In the genomic region with DNA sequence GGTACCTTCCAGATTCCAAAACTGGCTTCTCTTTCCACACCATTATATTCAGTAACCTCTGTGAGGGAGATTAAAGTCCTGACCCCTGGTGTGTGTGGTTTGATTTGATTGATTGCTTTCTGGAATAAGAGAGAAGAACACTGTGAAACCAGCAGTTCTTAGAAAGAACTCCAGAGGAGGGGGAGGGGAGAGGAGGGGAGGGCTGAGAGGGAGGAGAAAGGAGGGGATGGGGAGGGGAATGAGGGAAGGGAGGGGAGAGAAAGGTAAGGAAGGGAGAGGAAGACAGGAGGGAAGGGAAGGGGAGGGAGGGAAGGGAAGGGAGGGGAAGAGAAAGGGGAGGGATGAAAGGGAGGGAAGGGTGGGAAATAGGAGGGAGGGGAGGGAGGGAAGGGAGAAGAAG, we compare ENCODE assay signal across 20 mouse cellular contexts. TPM values are rescaled to one million over a fixed set of nuclear protein-coding genes. Genes with fewer than 3 reads are reported as not detected.
DNase-seq lines count a peak whose midpoint lies in the region; ATAC-seq and TF ChIP-seq lines count a peak whose summit lies in the region.
"Had no signal": no experiment of that assay in that cellular context is flagged by ENCODE, and none has a peak within 500 bp of the region (broad histone marks: within the 10 kb centered on the region; RNA-seq: fewer than 3 reads in every experiment).

No protein-coding gene starts in this region.

- H3K4me1 ChIP-seq in hindbrain, embryonic 11.5 days (replicated peaks; ENCODE audit: control insufficient read depth, insufficient read depth, low read length) = peaks cover 4% of the 10 kb centered on the region; the same call in 1 of the 2 replicates
- peaks cover 20% of the 10 kb centered on the region for H3K4me1 ChIP-seq in hindbrain, embryonic 10.5 days (replicated peaks)
- H3K4me1 ChIP-seq in ES-E14 (ENCODE audit: control insufficient read depth in 2 of 2, insufficient read depth in 2 of 2, low read length in 2 of 2, poor library complexity in 1 of 2) = peaks cover 11 to 14% of the 10 kb centered on the region in 2 experiments; a peak in 3 of 4 replicates
- H3K4me1 ChIP-seq: embryonic facial prominence, embryonic 10.5 days had no signal

- H3K9ac ChIP-seq in hindbrain, embryonic 11.5 days (ENCODE audit: low read depth, low read length) = no peak overlapping the region
- no peak overlapping the region for H3K9ac ChIP-seq in ES-E14 (ENCODE audit: insufficient read depth, low read depth, low read length, poor library complexity, severe bottlenecking)
- H3K9ac ChIP-seq: hindbrain, embryonic 14.5 days; intestine, embryonic 15.5 days had no signal

- peak; percentile 32 for DNase-seq in hindbrain, embryonic 11.5 days (ENCODE audit: low spot score)
- no peak for DNase-seq in hindbrain, embryonic 10.5 days (ENCODE audit: low spot score)
- peak; percentile 56 for DNase-seq in ES-E14 (ENCODE audit: low read depth, low spot score)
- peak; percentile 12 for DNase-seq in brain, embryonic 14.5 days (ENCODE audit: low read depth)
- no peak for DNase-seq in layer of hippocampus, adult 8-10 months (ENCODE audit: low spot score in 2 of 2)
- no peak for DNase-seq in retina, embryonic 14.5 days (ENCODE audit: low spot score)
- no peak for DNase-seq in adrenal gland, adult (ENCODE audit: inconsistent age in 2 of 2, low spot score in 1 of 2)
- DNase-seq: adrenal gland, postnatal 10 days; cerebellum, adult 18-20 months; cerebellum, postnatal 10 days; gastrocnemius, postnatal 36 days; heart, adult 11 months; heart, postnatal 10 days; heart, postnatal 4 days; kidney, adult 18-20 months had no signal

- no peak overlapping the region for H3K4me3 ChIP-seq in hindbrain, embryonic 11.5 days (ENCODE audit: low read depth, low read length)
- H3K4me3 ChIP-seq in hindbrain, embryonic 10.5 days = no peak overlapping the region
- H3K4me3 ChIP-seq in ES-E14 (ENCODE audit: insufficient read depth in 1 of 2, low read depth in 1 of 2, low read length in 2 of 2, poor library complexity in 1 of 2, severe bottlenecking in 1 of 2) = no peak overlapping the region; a peak in 1 of 4 replicates
- H3K4me3 ChIP-seq: embryonic facial prominence, embryonic 10.5 days; intestine, embryonic 15.5 days had no signal

- H3K27me3 ChIP-seq in hindbrain, embryonic 11.5 days (ENCODE audit: control insufficient read depth, insufficient read depth, low read length) = no peaks in the 10 kb centered on the region
- H3K27me3 ChIP-seq in hindbrain, embryonic 10.5 days (ENCODE audit: insufficient read depth, poor library complexity, severe bottlenecking) = no peaks in the 10 kb centered on the region
- H3K27me3 ChIP-seq: intestine, embryonic 15.5 days; Patski had no signal

- TF ChIP-seq CTCF in brain, embryonic 14.5 days (IDR thresholded peaks at IDR 0.05; ENCODE audit: borderline replicate concordance, extremely low read depth, insufficient read depth, insufficient read length) = no peak

- TF ChIP-seq POLR2A in brain, embryonic 14.5 days (IDR thresholded peaks at IDR 0.05; ENCODE audit: borderline replicate concordance, extremely low read depth, insufficient read depth, insufficient read length, poor library complexity, severe bottlenecking) = no peak

- no peak for ATAC-seq in hindbrain, embryonic 11.5 days (ENCODE audit: low FRiP score)
- ATAC-seq: forebrain, embryonic 14.5 days; intestine, embryonic 15.5 days; Patski had no signal

- no peaks in the 10 kb centered on the region for H3K9me3 ChIP-seq in hindbrain, embryonic 11.5 days (ENCODE audit: control insufficient read depth, low read length)
- 0 out of 2 replicates have a peak, but pooled peaks cover 4% of the 10 kb centered on the region for H3K9me3 ChIP-seq in hindbrain, embryonic 10.5 days
- no peaks in the 10 kb centered on the region for H3K9me3 ChIP-seq in ES-E14 (ENCODE audit: control insufficient read depth, insufficient read depth, low read depth, low read length)
- H3K9me3 ChIP-seq: embryonic facial prominence, embryonic 10.5 days; intestine, embryonic 15.5 days had no signal

- H3K27ac ChIP-seq in hindbrain, embryonic 11.5 days (ENCODE audit: low read depth, low read length) = no peak overlapping the region
- H3K27ac ChIP-seq in hindbrain, embryonic 10.5 days = no peak overlapping the region
- peak overlapping the region; percentile 87; the same call in 1 of the 2 replicates for H3K27ac ChIP-seq in ES-E14 (ENCODE audit: insufficient read depth, low read depth, low read length, poor library complexity, severe bottlenecking)
- H3K27ac ChIP-seq: embryonic facial prominence, embryonic 10.5 days; intestine, embryonic 15.5 days had no signal

- no peak overlapping the region for H3K4me2 ChIP-seq in hindbrain, embryonic 11.5 days (replicated peaks; ENCODE audit: low read depth, low read length)
- H3K4me2 ChIP-seq: hindbrain, embryonic 14.5 days; intestine, embryonic 15.5 days had no signal

- in situ Hi-C loops in ES-E14 (cut with MboI; ENCODE audit: low sequenced_read_pairs in 2 of 2, unreplicated experiment in 2 of 2) = no loop called here

- H3K36me3 ChIP-seq in hindbrain, embryonic 11.5 days (ENCODE audit: control insufficient read depth, insufficient read depth, low read length) = no peaks in the 10 kb centered on the region
- no peaks in the 10 kb centered on the region for H3K36me3 ChIP-seq in hindbrain, embryonic 10.5 days
- H3K36me3 ChIP-seq in ES-E14 (ENCODE audit: control insufficient read depth, insufficient read depth, low read length, poor library complexity, severe bottlenecking) = no peaks in the 10 kb centered on the region
- H3K36me3 ChIP-seq: embryonic facial prominence, embryonic 10.5 days; intestine, embryonic 15.5 days had no signal

TF ChIP-seq in ES-E14, 5 proteins besides CTCF, POLR2A, EP300 and RAD21:
- TF ChIP-seq CHD2 (IDR thresholded peaks at IDR 0.05; ENCODE audit: low read depth, low read length) = no peak
TF ChIP-seq in ES-E14: peak in this region for 0.

RNA-seq across cellular contexts. Expression of gene Cradd, which starts 30.7 kb away (rescaled TPM):
- 16.0 and 17.6 TPM in 2 replicates for polyA plus RNA-seq in hindbrain, embryonic 11.5 days (2014; fragmentation: Nextera tagmentation; extraction: Ambion mirVana)
- 10.9 and 13.3 TPM in 2 replicates for polyA plus RNA-seq in hindbrain, embryonic 10.5 days (2016; fragmentation: Nextera tagmentation; extraction: Ambion mirVana)
- total RNA-seq in ES-E14 (2012; rRNA removed) = 8.4 and 12.6 TPM in 2 replicates
- 10.1 and 10.8 TPM in 2 replicates for polyA plus RNA-seq in brain, embryonic 14.5 days (2012; rRNA removed)
- 10 to 100 TPM in 1 of 4 experiments, 1 to 10 TPM in 3; 6.4 to 10.0 (median 8.0) TPM for total RNA-seq in layer of hippocampus, adult 8-10 months (2022)

Comparison
In these comparisons a context has a peak if more than half of its experiments do, and no peak if none do; other contexts are left out.
1. DNase-seq: peak in hindbrain, embryonic 11.5 days (single experiment), ES-E14 (single experiment) and brain, embryonic 14.5 days (single experiment); none in hindbrain, embryonic 10.5 days (single experiment), layer of hippocampus, adult 8-10 months (0 of 2), retina, embryonic 14.5 days (single experiment) and adrenal gland, adult (0 of 2).